Mouse (Mus musculus) embryonic facial prominence, embryonic 15.5 days (tissue): ENCODE data around the gene Spdef. TPM values are rescaled to one million over a fixed set of nuclear protein-coding genes. Genes with fewer than 3 reads are reported as not detected.

Source experiments
- ATAC-seq: fragments of 200-750 bp; cut with Nextera tagmentation; 2 replicates; pipeline ENCODE4 v1.8.0; 2017; ENCODE audit warnings: low read depth, moderate TSS enrichment; ENCODE audit not compliant: insufficient number of reproducible peaks, low FRiP score, low TSS enrichment
- H3K27ac ChIP-seq: fragments of 300-500 bp; sonication (generic); replicated peaks from 2 replicates; pipeline ENCODE4 v1.5.1; 2015; ENCODE audit warnings: mild to moderate bottlenecking, inconsistent platforms
- H3K27me3 ChIP-seq: fragments of 300-500 bp; sonication (generic); 2 replicates; pipeline ENCODE4 v1.6.1; 2015; ENCODE audit warnings: inconsistent platforms
- H3K36me3 ChIP-seq: fragments of 300-500 bp; sonication (generic); 2 replicates; pipeline ENCODE4 v1.6.1; 2015; ENCODE audit warnings: mild to moderate bottlenecking, inconsistent platforms
- H3K4me1 ChIP-seq: fragments of 300-500 bp; sonication (generic); 2 replicates; pipeline ENCODE4 v1.6.1; 2015; ENCODE audit warnings: inconsistent platforms
- H3K4me2 ChIP-seq: fragments of 300-500 bp; sonication (generic); replicated peaks from 2 replicates; pipeline ENCODE4 v1.6.1; 2015; ENCODE audit warnings: mild to moderate bottlenecking, inconsistent platforms
- H3K4me3 ChIP-seq: fragments of 300-500 bp; sonication (generic); replicated peaks from 2 replicates; pipeline ENCODE4 v1.5.1; 2015; ENCODE audit warnings: mild to moderate bottlenecking, inconsistent platforms
- H3K9ac ChIP-seq: fragments of 300-500 bp; sonication (generic); 2 replicates; pipeline ENCODE4 v1.6.1; 2015; ENCODE audit warnings: inconsistent platforms
- H3K9me3 ChIP-seq: fragments of 300-500 bp; sonication (generic); replicated peaks from 2 replicates; pipeline ENCODE4 v1.6.1; 2016; ENCODE audit warnings: inconsistent platforms
- WGBS: fragments of 180-500 bp; shearing (Covaris S2); methylation state at CpG from one replicate; pipeline ENCODE4 v1.1.7; 2015; 5-methylcytosine and 5-hydroxymethylcytosine counted together
- polyA plus RNA-seq: library from polyadenylated mRNA; unstranded; fragments of >200 nt; fragmentation: Nextera tagmentation; extraction: Ambion mirVana; gene quantifications from 2 replicates; pipeline ENCODE4 v1.2.1, GENCODE M21; 2015

Spdef gene
- polyA plus RNA-seq, 1 experiment from 2014 or later, result 0.95 TPM

- Histone ChIP-seq H3K27me3 (no peaks in the 10 kb centered on the region), H3K4me2 (no peak overlapping the region), H3K9me3 (no peaks in the 10 kb centered on the region), H3K9ac (no peak overlapping the region), H3K4me3 (no peak overlapping the region), H3K27ac (no peak overlapping the region), H3K4me1 (peaks cover 13% of the 10 kb centered on the region), H3K36me3 (no peaks in the 10 kb centered on the region)
- no peak for ATAC-seq
- 81% methylated on average over 5 of the region's 5 CpGs for WGBS
These were observed 51.0 kb downstream of the Spdef start for GRCm38 (mm10) chr17:27677756-27678155.

- H3K4me3 ChIP-seq, result no peak overlapping the region
- no peak overlapping the region for H3K9ac ChIP-seq
- no peak for ATAC-seq
- H3K27me3 ChIP-seq, result no peaks in the 10 kb centered on the region
- no peaks in the 10 kb centered on the region for H3K9me3 ChIP-seq
- H3K4me1 ChIP-seq, result peaks cover 13% of the 10 kb centered on the region
- no peaks in the 10 kb centered on the region for H3K36me3 ChIP-seq
- no peak overlapping the region for H3K4me2 ChIP-seq
- no peak overlapping the region for H3K27ac ChIP-seq
- WGBS, result 60% methylated on average over 7 of the region's 7 CpGs
These were observed 52.5 kb downstream of the Spdef start for GRCm38 (mm10) chr17:27676270-27676669.

GRCm38 (mm10) chr17:27675453-27675852, 53.3 kb downstream of the Spdef start:
- WGBS, result 54% methylated on average over 9 of the region's 9 CpGs
- ATAC-seq, result no peak
- H3K27ac ChIP-seq, result no peak overlapping the region

GRCm38 (mm10) chr17:27673945-27674344, 54.8 kb downstream of the Spdef start:
- H3K4me1 ChIP-seq, result no peaks in the 10 kb centered on the region
- no peak for ATAC-seq
- H3K27me3 ChIP-seq, result no peaks in the 10 kb centered on the region
- 87% methylated on average over 7 of the region's 7 CpGs for WGBS
- no peak overlapping the region for H3K27ac ChIP-seq
- H3K9ac ChIP-seq, result no peak overlapping the region
- no peaks in the 10 kb centered on the region for H3K36me3 ChIP-seq
- no peak overlapping the region for H3K4me2 ChIP-seq
- no peak overlapping the region for H3K4me3 ChIP-seq
- no peaks in the 10 kb centered on the region for H3K9me3 ChIP-seq

More at GRCm38 (mm10) chr17:27675453-27675852, 53.3 kb downstream of the Spdef start:
- peaks cover 13% of the 10 kb centered on the region for H3K4me1 ChIP-seq
- H3K4me3 ChIP-seq, result no peak overlapping the region
- no peak overlapping the region for H3K9ac ChIP-seq
- H3K27me3 ChIP-seq, result no peaks in the 10 kb centered on the region
- H3K9me3 ChIP-seq, result no peaks in the 10 kb centered on the region
- H3K36me3 ChIP-seq, result no peaks in the 10 kb centered on the region
- H3K4me2 ChIP-seq, result no peak overlapping the region

GRCm38 (mm10) chr17:27671720-27672119, 57.0 kb downstream of the Spdef start:
- no peak overlapping the region for H3K9ac ChIP-seq
- no peaks in the 10 kb centered on the region for H3K27me3 ChIP-seq
- no peaks in the 10 kb centered on the region for H3K4me1 ChIP-seq
- WGBS, result 84% methylated on average over 6 of the region's 6 CpGs
- no peaks in the 10 kb centered on the region for H3K36me3 ChIP-seq
- no peak overlapping the region for H3K4me3 ChIP-seq
- H3K4me2 ChIP-seq, result no peak overlapping the region
- H3K27ac ChIP-seq, result no peak overlapping the region
- ATAC-seq, result no peak
- H3K9me3 ChIP-seq, result no peaks in the 10 kb centered on the region

Other genes with a start within 250 kb of the Spdef start
- gene Grm4, start 207.6 kb downstream of the Spdef start, polyA plus RNA-seq, result 0.72 and 0.85 TPM in 2 replicates
- 185 and 195 TPM in 2 replicates for gene Hmga1, start 172.5 kb downstream of the Spdef start, polyA plus RNA-seq
- 32.5 and 35.3 TPM in 2 replicates for gene AI413582, start 163.2 kb downstream of the Spdef start, polyA plus RNA-seq
- gene Nudt3, start 105.5 kb downstream of the Spdef start, polyA plus RNA-seq, result 98.7 and 99.3 TPM in 2 replicates
- not detected in 2 replicates for gene RPS10-NUDT3, start 93.7 kb downstream of the Spdef start, polyA plus RNA-seq
- 989 and 990 TPM in 2 replicates for gene Rps10, start 92.3 kb downstream of the Spdef start, polyA plus RNA-seq
- gene Pacsin1, start 73.4 kb downstream of the Spdef start, polyA plus RNA-seq, result 5.2 and 5.3 TPM in 2 replicates
- 18.2 and 20.6 TPM in 2 replicates for gene D17Wsu92e, start 91.7 kb upstream of the Spdef start, polyA plus RNA-seq
- 271 and 285 TPM in 2 replicates for gene Snrpc, start 109.2 kb upstream of the Spdef start, polyA plus RNA-seq
- gene Uhrf1bp1, start 127.5 kb upstream of the Spdef start, polyA plus RNA-seq, result 5.1 and 6.2 TPM in 2 replicates
- gene Anks1, start 180.4 kb upstream of the Spdef start, polyA plus RNA-seq, result 15.3 and 16.6 TPM in 2 replicates
- gene Taf11, start 180.9 kb upstream of the Spdef start, polyA plus RNA-seq, result 65.5 and 65.9 TPM in 2 replicates